Mouse (Mus musculus): ENCODE results near the gene Gm10413.
"Not testable (repeated sequence)": the region's sequence is repeated elsewhere in the genome, so short reads cannot be mapped to it uniquely, and the experiment has no call there.

Gm10413 gene
- long read RNA-seq, experiment 1: 0 reads
- long read RNA-seq, experiment 2: 0 reads

GRCm38 (mm10) chr14:3394793-3395192 lies at the start of gene Gm10413:
TSS of gene Gm10413 (plus strand) at chr14:3395093.
- intact Hi-C loops (cut with DNase I): not testable (repeated sequence)

- intact Hi-C loops (cut with DNase I): not testable (repeated sequence)
Observed at GRCm38 (mm10) chr14:3412314-3412713, 17.4 kb downstream of the Gm10413 start, which contains the start of gene Gm10409. TSS of gene Gm10409 (plus strand) at chr14:3412614.

- intact Hi-C loops (cut with DNase I): not testable (repeated sequence)
Observed at GRCm38 (mm10) chr14:3427803-3428202, 32.9 kb downstream of the Gm10413 start, which contains the start of gene Gm3005. TSS of gene Gm3005 (plus strand) at chr14:3428103.

- intact Hi-C loops (cut with DNase I): not testable (repeated sequence)
Observed at GRCm38 (mm10) chr14:3449079-3449478, 54.2 kb downstream of the Gm10413 start, which contains the start of gene Gm10408. TSS of gene Gm10408 (plus strand) at chr14:3449379.

All from adrenal gland (tissue).